Mouse (Mus musculus) liver, embryonic 13.5 days (tissue): ENCODE measurements around the gene Ppan. TPM values are rescaled to one million over a fixed set of nuclear protein-coding genes. Genes with fewer than 3 reads are reported as not detected.

Experiments used
- microRNA-seq: library from miRNA; unstranded; fragments of <30 nt; microRNA quantifications from one replicate; pipeline ENCODE4, GENCODE M21; 2016
- polyA plus RNA-seq: library from polyadenylated mRNA; unstranded; fragments of >200 nt; fragmentation: Nextera tagmentation; extraction: Ambion mirVana; gene quantifications from 2 replicates; pipeline ENCODE4 v1.2.1, GENCODE M21; 2015

The Ppan gene
- polyA plus RNA-seq, 1 experiment from 2014 or later = 90.5 TPM

Small RNA genes lying within 50 kb of the gene (microRNA-seq; reads per million reads assigned to microRNA genes)
- gene Mir7081 = not detected

Other genes with a start within 250 kb of the Ppan start
- 310 and 314 TPM in 2 replicates for gene Ubl5, start 245.3 kb upstream of the Ppan start, polyA plus RNA-seq
- 4.0 and 5.0 TPM in 2 replicates for gene Fbxl12, start 243.4 kb upstream of the Ppan start, polyA plus RNA-seq
- 31.8 and 35.3 TPM in 2 replicates for gene Pin1, start 236.1 kb upstream of the Ppan start, polyA plus RNA-seq
- gene Olfm2, start 141.8 kb upstream of the Ppan start, polyA plus RNA-seq = 0.12 and 0.18 TPM in 2 replicates
- gene Col5a3, start 73.1 kb upstream of the Ppan start, polyA plus RNA-seq = 0.01 and 0.06 TPM in 2 replicates
- gene Rdh8, start 69.7 kb upstream of the Ppan start, polyA plus RNA-seq = not detected in 2 replicates
- gene A230050P20Rik, start 19.5 kb upstream of the Ppan start, polyA plus RNA-seq = 4.2 and 4.8 TPM in 2 replicates
- 9.4 and 10.1 TPM in 2 replicates for gene Angptl6, start 8.4 kb upstream of the Ppan start, polyA plus RNA-seq
- 282 and 290 TPM in 2 replicates for gene Eif3g, start 10.4 kb downstream of the Ppan start, polyA plus RNA-seq
- gene Dnmt1, start 71.7 kb downstream of the Ppan start, polyA plus RNA-seq = 63.3 and 75.0 TPM in 2 replicates
- gene S1pr2, start 88.6 kb downstream of the Ppan start, polyA plus RNA-seq = 4.7 and 4.8 TPM in 2 replicates
- gene Mrpl4, start 114.6 kb downstream of the Ppan start, polyA plus RNA-seq = 81.2 and 84.0 TPM in 2 replicates
- gene Icam1, start 127.8 kb downstream of the Ppan start, polyA plus RNA-seq = 9.6 and 9.7 TPM in 2 replicates
- 244 and 254 TPM in 2 replicates for gene Icam4, start 141.2 kb downstream of the Ppan start, polyA plus RNA-seq
- gene Icam5, start 143.9 kb downstream of the Ppan start, polyA plus RNA-seq = 0.21 and 0.29 TPM in 2 replicates
- 0.38 TPM in 1 of 2 replicates, not detected in the other for gene Zglp1, start 178.9 kb downstream of the Ppan start, polyA plus RNA-seq
- gene Gm49373, start 184.9 kb downstream of the Ppan start, polyA plus RNA-seq = 0.56 and 0.68 TPM in 2 replicates
- 36.6 and 41.0 TPM in 2 replicates for gene Fdx1l, start 185.4 kb downstream of the Ppan start, polyA plus RNA-seq
- 1.3 and 1.6 TPM in 2 replicates for gene Gm38431, start 203.8 kb downstream of the Ppan start, polyA plus RNA-seq
- 18.4 and 27.0 TPM in 2 replicates for gene Raver1, start 203.8 kb downstream of the Ppan start, polyA plus RNA-seq
- 6.2 and 7.2 TPM in 2 replicates for gene Tyk2, start 243.1 kb downstream of the Ppan start, polyA plus RNA-seq